In the genomic region with DNA sequence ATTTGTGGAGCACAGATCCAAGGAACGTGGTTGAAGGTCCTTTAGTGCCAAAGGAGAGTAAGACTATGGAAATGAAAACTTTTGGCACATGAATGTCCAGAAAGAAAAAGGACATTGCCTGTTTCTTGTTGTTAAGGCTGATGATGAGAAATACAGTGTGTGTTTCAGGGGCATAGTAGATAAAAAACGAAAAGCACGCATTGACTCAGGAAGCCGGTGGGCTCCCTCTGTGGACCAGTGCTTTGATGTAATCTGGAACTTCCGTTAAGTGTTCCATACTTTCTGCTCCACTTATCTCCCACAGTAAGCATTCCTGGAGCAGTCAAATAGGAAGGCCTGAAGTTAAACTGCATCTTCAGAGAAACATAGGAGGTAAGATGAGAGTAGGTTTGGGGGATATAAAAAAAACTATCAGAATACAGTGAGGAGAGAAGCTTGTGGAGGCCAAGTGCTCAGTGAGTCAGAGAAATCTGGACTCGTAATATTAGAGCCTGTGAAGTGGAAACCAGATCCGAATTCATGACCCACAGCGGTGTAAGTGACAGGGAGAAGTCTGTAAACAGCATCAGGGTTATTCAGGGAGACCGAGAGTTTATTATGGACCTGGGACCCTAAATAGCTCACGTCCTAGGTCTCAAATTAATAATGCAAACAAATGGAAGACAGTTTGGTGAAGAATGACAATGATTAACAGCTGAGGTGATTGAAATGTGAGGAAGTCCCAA, we compare ENCODE assay signal across 10 mouse cellular contexts.
"Had no signal": no experiment of that assay in that cellular context is flagged by ENCODE, and none has a peak within 500 bp of the region (broad histone marks: within the 10 kb centered on the region; RNA-seq: fewer than 3 reads in every experiment).

No protein-coding gene starts in this region.

- DNase-seq: kidney, adult 11 months; kidney, postnatal 36 days; layer of hippocampus, adult 9-11 months; lung, adult 2 months; lung, postnatal 36 days; right cerebral cortex, postnatal 4 days; thymus, adult 18-20 months; thymus, postnatal 14 days had no signal

- ATAC-seq: lung, postnatal 0 days; midbrain, embryonic 15.5 days had no signal
